Mouse (Mus musculus): ENCODE data around the gene Fam155a.

The Fam155a gene

DNA sequence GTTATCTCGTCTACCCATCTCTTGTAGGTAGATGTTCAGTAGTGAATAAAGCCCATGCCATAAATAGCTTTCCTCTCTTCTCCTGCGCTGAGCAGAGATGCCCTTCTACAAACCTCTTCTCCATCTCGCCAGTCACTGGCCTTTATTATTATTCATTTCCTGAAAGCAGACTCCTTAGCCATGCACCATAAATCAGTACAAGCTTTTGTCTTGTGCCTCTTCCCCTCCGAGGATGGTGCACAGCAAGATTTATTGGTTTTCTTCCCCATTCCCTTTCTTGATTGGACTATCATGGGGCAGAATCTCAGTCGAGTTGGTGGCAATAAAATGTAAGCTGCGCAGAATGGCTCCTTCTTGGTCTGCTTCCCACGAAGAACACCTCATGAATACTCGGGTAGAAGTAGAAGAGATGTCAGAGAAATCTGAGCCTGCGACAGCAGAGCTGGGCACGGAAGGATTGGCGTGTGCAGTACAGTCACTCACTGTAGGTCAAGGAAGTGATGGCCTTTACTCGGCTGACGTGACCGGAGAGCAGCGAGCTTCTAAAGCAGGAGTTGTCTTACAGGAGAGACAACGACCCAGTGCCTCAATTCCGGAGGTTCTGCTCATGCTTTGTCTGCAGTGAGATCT is 590.2 kb downstream of the Fam155a start:
- DNase-seq (ENCODE audit: low read depth) = no peak

DNA sequence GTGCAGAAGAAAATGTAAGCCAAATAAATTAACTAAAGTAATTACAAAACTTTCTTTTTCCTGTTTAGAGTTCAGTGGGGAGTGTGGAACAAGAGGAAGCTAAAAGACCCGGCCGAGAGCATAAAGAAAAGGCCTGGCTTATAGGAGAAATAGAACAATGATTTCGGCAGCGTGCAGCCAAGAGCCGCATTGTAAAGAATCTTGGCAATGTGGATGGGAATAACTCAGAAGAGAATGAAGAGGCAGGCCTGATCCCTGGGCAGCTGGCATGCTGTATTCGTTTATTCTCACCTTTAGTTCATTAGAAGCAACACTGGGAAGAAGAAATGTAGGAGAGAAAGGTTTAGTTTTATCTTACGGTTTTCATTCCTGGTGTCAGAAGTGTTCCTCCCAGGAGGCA is 594.0 kb downstream of the Fam155a start:
- no peak for DNase-seq (ENCODE audit: low read depth)

DNA sequence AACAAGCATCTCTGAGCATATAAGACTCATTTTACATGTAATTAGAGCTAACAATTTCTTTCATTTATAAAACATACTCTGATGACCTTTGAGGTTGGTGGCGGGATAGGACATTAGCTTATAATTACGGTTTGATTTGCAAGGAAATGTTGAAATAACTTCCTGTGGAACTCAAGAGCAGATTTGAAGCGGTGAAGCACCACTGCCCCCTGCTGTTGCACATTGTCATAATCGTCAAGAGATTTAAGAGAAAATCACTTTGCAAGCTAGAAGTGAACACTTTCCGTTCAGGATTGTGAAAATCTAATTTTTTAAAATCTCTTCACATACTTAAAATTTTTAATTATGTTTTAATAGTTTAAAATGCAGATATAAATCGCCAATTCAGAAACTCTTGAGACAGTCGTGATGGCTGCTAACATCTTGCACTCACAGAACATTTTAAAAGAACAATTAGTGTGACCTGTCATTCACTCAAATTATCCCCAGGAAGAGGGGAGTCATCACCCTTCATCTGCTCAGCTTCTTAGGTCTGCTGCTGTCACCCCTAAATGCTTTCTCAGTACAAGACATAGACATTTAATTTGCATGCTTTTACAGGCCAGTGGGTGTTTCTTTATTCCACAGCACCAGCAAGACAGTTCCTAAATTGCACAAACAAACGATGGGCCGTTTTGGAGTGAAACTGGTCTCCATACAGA is 595.9 kb downstream of the Fam155a start:
- DNase-seq (ENCODE audit: low read depth) = peak; percentile 47

DNA sequence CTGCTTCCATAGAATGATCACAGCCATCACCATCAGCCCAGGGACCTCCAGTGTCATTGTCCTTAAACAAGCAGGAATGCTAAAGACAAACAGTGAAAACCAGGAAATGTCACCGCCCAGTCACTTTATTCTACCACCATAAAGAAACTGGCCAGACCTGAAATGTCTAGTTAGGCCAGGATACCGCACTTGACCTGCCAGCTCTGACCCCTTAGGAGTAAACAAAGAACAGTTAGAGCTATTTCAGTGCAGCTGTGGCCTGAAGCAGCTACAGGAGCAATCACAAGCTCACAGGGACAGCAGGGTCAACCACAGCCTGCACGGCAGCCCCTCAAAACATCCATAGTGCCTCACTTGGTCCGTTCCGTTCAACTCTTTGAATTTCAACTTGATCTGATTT is 599.1 kb downstream of the Fam155a start:
- DNase-seq (ENCODE audit: low read depth) = no peak

DNA sequence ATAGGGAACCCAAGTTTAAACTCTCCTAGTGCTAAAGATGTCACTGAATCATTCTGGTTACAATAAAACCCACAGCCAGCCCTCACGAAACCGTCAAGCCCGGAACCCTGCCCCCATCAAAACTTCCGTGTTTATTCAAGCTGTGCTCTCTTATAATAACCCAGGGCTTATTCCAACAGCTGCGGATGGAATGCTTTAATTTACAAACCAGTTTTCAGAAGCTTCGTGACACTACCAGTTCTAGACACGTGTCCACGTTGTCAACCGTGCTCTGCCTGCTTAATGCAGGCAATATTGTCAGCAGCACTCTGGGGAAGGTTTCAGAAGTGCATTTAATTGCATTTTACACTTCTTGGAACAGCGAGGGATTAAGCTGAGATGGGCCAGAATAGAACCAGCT is 603.0 kb downstream of the Fam155a start:
- no peak for DNase-seq (ENCODE audit: low read depth)

DNA sequence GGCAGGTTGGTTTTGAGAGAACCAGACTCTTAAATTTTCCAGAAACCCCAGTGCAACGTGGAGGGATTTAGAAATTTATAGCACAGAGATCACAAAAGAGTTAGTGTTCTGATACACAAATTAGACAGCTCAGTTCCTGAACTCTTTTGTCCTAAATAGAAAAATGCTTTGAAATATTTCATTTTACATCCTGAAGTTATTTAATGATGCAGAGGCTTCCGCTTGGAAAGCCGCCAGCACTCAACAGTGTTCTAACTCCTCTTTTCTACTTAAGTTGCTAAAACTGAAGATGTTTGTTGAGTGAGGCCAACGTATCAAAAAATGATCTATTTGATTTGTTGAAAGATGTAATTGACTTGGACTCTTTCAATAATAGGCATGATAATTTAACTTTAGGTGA is 609.4 kb downstream of the Fam155a start:
- DNase-seq (ENCODE audit: low read depth) = no peak

DNA sequence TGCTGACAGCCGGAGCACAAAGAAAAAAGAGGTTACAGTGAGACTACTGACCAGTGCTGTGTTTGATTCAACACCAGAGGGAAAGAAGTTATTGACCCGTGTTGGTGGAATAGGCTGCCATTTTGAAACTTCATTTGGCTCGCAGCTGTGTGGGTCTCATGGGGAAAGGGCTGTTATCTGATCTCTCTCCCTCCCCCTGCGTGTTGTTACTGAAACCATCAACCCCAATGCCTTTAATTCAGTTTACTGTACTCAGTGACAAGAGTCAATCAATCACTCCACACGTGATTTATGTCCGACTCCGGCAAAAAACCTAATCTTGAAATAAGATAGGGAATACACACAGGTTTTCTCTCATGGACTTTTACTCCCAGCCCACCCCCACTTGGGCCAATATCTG is 611.6 kb downstream of the Fam155a start:
- no peak for DNase-seq (ENCODE audit: low read depth)

DNA sequence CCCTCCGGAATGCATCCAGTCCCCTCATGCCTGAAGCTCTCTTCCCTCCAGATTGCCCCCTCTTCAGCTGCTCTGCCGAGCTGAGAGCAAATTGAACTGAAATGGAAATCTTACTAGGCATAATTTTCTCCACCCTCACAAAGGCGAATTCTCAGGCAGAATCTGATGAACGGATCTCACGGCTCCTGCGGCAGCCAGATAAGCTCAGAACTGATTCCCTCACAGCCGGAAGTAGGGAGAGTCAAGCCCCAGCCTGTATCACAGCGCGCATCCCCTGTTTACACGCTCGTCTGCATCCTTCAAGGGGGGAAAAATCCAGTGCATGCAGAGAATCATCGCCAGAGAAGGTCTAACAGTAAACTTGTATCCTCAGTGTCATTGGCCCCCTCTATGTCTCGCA is 612.3 kb downstream of the Fam155a start:
- DNase-seq (ENCODE audit: low read depth) = no peak

DNA sequence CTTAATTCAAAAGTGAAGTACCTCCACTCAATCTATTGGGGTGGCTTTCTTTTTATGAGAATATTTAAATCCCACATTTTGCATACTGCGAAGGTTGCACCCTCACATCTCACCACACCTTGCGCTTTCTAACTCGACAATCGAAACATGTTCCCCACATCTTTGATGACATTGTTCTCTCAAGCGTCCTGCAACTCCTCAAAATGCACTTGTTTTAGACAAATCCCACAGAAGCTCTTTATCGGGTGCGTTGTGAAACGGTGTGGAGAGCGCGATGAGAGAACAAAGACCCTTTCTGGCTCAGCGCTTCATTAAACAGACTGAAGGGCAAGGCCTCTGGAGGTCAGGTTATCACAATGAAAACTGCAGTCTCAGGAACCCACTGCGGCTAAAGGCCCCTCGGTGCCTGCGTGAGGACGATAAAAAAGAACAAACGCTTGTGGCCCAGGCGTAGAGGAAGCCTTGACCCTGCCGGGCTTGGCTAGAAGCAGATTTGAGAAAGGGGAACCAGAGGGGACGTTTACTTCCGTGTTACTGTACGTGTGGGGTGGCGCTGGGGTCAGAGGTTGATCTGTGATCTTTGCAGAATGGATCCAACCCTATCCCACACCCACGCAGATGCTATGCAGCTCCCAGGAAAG is 613.7 kb downstream of the Fam155a start:
- peak; percentile 8 for DNase-seq (ENCODE audit: low read depth)

Data from c-Kit-positive CD71-negative TER-119-negative erythroid progenitor cells, embryonic 14.5 days (primary cell).